Mouse (Mus musculus) adrenal gland, adult (tissue): ENCODE results near the gene Gsg1l.

Experiments
- DNase-seq, 2 experiments: peaks; one replicate each; pipeline ENCODE4 v3.0.0; 2022 to 2023; ENCODE audit warnings: low spot score in 1 of 2; ENCODE audit not compliant: inconsistent age in 2 of 2

The Gsg1l gene

GRCm38 (mm10) chr7:125987117-125987516 lies 95.1 kb downstream of the Gsg1l start:
- DNase-seq: no peak

DNA sequence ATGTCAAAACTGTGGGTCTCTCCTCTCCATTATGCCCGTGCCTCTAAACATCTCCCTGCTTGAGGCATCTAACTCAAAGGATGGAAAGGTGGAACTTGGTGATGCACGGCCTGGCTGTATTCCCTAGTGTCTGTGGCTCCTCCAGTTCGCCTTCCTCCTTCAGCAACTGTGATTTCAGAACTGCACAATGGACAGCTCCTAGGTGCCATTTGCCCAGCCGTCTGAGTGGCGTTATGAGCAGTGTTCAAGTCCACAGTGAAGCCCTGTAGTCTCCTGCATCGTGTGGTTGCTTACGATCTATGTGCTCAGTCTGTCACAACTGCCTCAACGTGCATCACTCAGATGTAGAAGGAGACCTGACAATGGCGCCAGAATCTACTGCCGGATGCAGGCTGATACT lies 96.6 kb downstream of the Gsg1l start:
- peak in 1 of 2 experiments; percentile 76 for DNase-seq

- DNase-seq: peak in 1 of 2 experiments; percentile 55
Measured at GRCm38 (mm10) chr7:125983902-125984841, 98.0 kb downstream of the Gsg1l start.

DNA sequence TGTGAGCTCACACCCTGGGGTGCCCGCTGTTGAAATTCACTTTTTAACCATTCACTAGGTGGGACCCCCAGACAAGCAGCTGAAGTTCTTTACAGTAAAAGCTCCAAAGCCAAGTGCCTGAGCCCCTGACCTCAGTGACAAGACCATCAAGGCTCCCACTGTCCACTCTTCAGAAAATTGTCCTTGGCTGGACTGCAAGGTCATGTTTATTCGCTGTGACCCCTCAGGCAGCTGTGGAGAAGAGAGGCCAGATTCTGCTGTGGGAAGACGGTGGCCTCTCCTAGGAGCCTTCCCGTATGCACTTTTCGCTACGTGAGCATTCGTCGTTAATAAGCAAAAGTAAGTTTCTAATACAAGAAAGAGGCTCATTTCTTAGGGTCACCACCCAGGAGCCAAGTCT lies 102.6 kb downstream of the Gsg1l start:
- DNase-seq: peak in 1 of 2 experiments; percentile 70

DNA sequence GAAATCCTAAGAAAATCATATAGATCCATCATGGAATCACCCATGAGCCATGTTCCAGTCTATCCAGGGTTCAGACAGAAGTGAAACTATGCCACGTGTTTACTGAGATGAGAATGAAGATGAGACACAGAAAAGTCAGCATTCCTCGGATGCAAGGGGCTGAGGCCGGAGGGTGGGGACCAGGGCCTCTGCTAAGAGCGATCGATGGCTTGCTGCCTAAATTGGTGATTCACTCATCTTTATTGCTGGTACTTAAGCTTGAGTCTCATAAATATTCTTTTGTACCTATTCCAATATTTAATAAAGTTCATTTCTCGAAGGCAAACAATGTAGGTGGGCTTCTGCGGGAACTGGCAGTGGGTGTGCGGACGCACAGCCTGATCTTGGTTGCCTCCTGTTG lies 105.5 kb downstream of the Gsg1l start:
- DNase-seq: peak in 1 of 2 experiments; percentile 57

DNA sequence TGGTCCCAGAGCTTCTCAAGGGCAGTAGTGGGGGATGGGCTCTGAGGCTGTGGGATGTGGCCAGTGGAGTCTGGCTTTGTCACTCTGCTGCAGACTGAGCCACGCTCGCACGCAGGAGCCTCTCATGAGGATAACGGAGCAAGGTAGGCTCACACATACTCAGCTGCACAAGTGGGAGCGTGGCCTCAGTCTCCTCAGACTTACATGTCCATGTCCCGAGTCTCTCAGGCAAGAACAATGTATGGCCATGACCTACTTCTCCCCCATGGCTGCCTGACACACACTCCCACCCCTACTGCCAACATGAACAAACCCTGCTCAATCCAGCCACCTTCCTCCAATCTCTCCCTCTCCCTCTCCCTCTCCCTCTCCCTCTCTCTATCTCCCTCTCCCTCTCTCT lies 106.8 kb downstream of the Gsg1l start:
- DNase-seq: peak in 1 of 2 experiments; percentile 68

DNA sequence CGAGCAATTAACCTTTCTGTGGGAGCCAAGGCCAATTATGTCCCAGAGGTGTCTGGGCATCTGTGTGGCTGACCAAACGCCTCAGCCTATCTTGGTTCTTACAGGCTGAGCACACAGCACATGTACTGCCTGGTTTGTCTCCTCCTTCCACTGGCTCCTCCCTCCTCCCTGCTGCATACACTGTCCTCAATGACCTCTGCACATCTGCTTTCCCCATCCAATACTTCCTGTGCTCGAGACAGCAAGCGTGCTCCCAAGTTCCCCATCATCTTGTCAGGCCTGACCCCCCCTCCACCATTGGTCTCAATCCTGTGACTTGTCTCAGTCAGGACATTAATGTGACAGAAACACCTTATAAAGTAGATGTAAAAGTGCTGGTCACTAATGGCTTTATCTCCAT lies 108.3 kb downstream of the Gsg1l start:
- DNase-seq: no peak

- peak in 1 of 2 experiments; percentile 60 for DNase-seq
Measured at GRCm38 (mm10) chr7:125972776-125973175, 109.4 kb downstream of the Gsg1l start.

DNA sequence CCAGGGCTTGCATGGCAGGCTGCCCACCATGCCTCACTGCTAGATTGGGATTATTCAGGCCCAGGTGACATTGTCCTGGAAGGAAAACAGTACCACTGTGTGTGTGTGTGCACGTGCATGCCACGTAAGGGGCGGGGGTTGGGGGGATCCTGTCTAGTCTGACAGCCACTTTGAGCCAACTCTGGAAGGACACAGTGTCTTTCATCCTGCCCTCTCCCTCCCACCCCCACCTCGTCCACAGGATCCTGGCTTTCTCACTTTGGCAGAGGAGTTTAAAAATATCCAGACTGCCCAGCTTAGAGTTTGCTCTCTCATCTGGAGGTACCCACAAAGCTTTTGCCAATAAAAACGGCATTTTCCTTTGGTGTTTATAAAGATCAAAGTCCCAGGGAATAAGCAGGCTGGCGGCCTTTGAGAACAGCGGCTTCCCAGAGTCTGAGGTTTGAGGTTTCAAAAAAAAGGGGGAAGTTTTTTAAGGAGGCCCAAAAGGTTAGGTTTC lies 110.0 kb downstream of the Gsg1l start:
- peak; percentile 67 to 70 for DNase-seq

GRCm38 (mm10) chr7:125969076-125969475 lies 113.1 kb downstream of the Gsg1l start:
- peak; percentile 84 to 92 for DNase-seq

- DNase-seq: peak; percentile 69 to 81
Measured at GRCm38 (mm10) chr7:125966402-125967261, 115.6 kb downstream of the Gsg1l start.

DNA sequence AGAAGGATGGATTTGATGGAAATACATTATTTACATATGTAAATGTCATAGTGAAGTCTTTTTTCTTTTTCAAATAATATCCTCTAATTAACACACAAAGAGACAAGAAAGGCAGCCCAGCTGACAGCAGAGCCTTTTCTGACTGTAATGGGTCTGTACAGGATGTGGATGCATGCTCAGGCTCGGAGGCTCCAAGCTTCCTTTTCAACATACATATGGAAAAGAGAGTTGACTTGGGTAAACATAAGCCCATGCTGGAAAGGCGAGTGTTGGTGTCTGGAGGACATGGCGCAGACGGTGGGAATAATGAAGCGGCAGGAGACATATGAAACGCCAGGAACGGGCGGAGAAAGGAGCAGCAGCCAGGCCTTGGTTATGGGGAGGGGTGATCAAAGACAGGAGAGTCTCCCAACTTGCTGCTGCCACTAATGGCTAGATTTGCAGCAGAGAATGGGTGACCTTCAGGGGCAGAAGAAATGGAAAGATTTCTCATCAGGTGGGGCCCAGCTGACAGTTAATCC lies 118.1 kb downstream of the Gsg1l start:
- no peak for DNase-seq

- peak in 1 of 2 experiments; percentile 52 for DNase-seq
Measured at GRCm38 (mm10) chr7:125959294-125960048, 122.7 kb downstream of the Gsg1l start.

DNA sequence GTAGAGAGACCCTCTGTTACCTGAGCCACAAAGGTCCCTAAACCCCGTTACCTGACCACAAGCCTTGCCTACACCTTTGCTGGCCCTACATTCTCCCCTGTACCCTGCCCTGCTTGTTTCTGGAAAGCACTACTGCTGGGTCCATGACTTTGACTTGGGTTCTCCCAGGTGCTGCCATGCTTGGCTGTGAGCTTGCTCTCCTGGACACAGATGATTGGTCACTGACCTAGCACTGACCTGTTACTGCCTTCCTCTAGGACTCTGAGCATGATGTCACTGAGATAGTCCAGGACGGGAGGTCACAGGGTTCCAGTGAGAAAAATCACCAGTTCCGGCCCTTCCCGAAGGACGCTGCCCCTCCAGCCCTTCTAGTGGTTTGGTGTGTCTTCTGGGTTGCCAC lies 123.4 kb downstream of the Gsg1l start:
- DNase-seq: no peak

DNA sequence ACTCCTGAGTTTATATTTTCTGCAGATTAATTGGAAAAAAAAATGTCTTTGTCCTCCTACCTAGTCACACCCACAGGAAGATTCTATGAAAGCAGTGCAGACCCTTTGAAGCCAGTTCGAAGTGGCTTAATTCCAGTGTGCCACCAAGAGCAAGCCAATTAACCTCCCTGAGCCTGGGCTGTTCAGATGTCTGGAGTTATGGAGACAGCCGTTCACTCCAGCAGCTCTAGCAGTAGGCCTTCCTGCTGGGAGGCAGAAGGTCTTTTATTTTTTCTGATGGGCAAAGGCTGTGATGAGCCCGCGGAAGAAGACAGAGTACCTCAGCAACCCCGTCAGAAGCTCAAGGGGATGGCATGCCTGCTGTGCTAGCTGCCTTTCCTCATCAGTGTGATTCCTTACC lies 127.2 kb downstream of the Gsg1l start:
- no peak for DNase-seq

- peak in 1 of 2 experiments; percentile 78 for DNase-seq
Measured at GRCm38 (mm10) chr7:125954356-125954878, 127.8 kb downstream of the Gsg1l start.

- no peak for DNase-seq
Measured at GRCm38 (mm10) chr7:125953844-125954243, 128.4 kb downstream of the Gsg1l start.

GRCm38 (mm10) chr7:125951911-125952310 lies 130.3 kb downstream of the Gsg1l start:
- DNase-seq: no peak

GRCm38 (mm10) chr7:125948973-125949372 lies 133.2 kb downstream of the Gsg1l start:
- no peak for DNase-seq

DNA sequence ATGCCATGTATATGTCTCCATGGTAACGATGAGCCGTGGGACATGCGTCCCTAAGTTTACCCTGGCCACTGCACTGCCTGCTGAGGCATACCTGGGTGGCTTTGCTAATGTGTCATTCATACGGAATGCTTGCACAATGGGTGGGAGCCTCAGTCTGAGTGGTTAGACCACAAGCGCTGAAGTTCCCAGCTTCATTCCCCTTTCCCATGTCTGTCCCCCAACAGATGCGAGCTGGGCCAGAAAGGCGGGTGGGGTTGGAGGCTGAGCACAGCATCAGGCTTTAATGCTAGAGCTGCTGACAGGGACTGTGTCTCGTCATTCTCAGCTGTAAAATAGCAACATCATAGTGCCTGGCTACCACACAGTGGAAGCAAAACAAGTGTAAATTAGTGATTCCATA lies 136.3 kb downstream of the Gsg1l start:
- no peak for DNase-seq
